8 mouse cellular contexts compared by ENCODE assay signal in the genomic region with DNA sequence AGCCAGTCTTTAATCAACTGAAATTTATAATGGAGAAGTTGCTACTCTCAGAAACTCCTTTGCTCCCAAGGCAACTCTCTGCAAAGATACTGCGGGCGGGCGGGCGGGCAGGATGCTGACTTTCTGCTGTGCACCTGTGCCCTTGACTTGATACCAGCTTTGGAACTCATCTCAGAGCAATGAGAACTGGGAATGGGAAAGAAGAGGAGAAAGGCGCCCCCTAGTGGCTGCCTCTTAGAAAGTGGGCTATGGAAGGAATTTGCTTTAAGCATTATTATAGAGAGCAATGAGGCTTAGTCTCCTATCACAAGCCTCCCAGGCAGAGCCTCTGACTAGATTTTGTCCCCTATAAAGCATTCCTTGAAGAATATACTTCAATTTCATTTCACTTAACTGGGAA. TPM values are rescaled to one million over a fixed set of nuclear protein-coding genes. Genes with fewer than 3 reads are reported as not detected.
DNase-seq lines count a peak whose midpoint lies in the region; ATAC-seq lines count a peak whose summit lies in the region.

No protein-coding gene starts in this region.

- no peak overlapping the region for H3K27ac ChIP-seq in heart, embryonic 16.5 days (ENCODE audit: low read length)

- no peaks in the 10 kb centered on the region for H3K36me3 ChIP-seq in heart, embryonic 16.5 days (ENCODE audit: control insufficient read depth, insufficient read depth)

- no peak overlapping the region for H3K4me2 ChIP-seq in heart, embryonic 16.5 days (ENCODE audit: low read depth, low read length)

- H3K9ac ChIP-seq in heart, embryonic 16.5 days (ENCODE audit: low read length): no peak overlapping the region

- H3K9me3 ChIP-seq in heart, embryonic 16.5 days (replicated peaks; ENCODE audit: control insufficient read depth, low read length): no peaks in the 10 kb centered on the region

- no peak for DNase-seq in heart, postnatal 25 days (ENCODE audit: low spot score)
- peak; percentile 44 for DNase-seq in A20 (ENCODE audit: low read depth, low spot score)
- peak; percentile 34 for DNase-seq in adrenal gland, adult 8-10 months
- peak; percentile 76 for DNase-seq in embryo, embryonic 10.5 days (ENCODE audit: low spot score)
- DNase-seq in layer of hippocampus, adult 11-12 months (ENCODE audit: low spot score): peak; percentile 68
- peak; percentile 65 for DNase-seq in lung, postnatal 25 days (ENCODE audit: low spot score)
- DNase-seq in thymus, postnatal 14 days: peak; percentile 45

- H3K27me3 ChIP-seq in heart, embryonic 16.5 days (ENCODE audit: control insufficient read depth, insufficient read depth, low read length): no peaks in the 10 kb centered on the region

- intact Hi-C loops in heart, postnatal 25 days (cut with DNase I): loop anchor here (1.0 to 10.0 kb wide), 3 partner anchors 44 to 342 kb away; no protein-coding TSS in a partner anchor

- WGBS in heart, embryonic 16.5 days: 51% methylated on average over 5 of the region's 5 CpGs

- ATAC-seq in heart, embryonic 16.5 days (replicated peaks; ENCODE audit: extremely low read depth, insufficient read depth, low FRiP score): 0 out of 2 replicates have a peak, but pooled peaks have one; percentile 10

- 0 out of 2 replicates have a peak, but pooled peaks cover 2% of the 10 kb centered on the region for H3K4me1 ChIP-seq in heart, embryonic 16.5 days (ENCODE audit: control insufficient read depth, insufficient read depth, low read length)

- no peak overlapping the region for H3K4me3 ChIP-seq in heart, embryonic 16.5 days (ENCODE audit: low read length)

RNA-seq across cellular contexts. Expression of gene Osmr, which starts 9.0 kb away (rescaled TPM):
- polyA plus RNA-seq in heart, embryonic 16.5 days (2015; fragmentation: Nextera tagmentation; extraction: Ambion mirVana): 4.6 and 4.7 TPM in 2 replicates
- total RNA-seq in heart, postnatal 25 days (2021): 10 to 100 TPM in 1 of 2 experiments, 1 to 10 TPM in 1; 9.0 to 11.3 TPM
- total RNA-seq in adrenal gland, adult 8-10 months (2022): 10 to 100 TPM in 2 of 4 experiments, 1 to 10 TPM in 2; 6.4 to 14.2 (median 10.4) TPM
